Mouse (Mus musculus) cerebellum, adult 2 months (tissue): ENCODE results near the gene Csf2. TPM values are rescaled to one million over a fixed set of nuclear protein-coding genes. Genes with fewer than 3 reads are reported as not detected.

Experiments used
- DNase-seq, 2 experiments: peaks; one replicate each; pipeline ENCODE4 v3.0.0; 2021
- H3K27ac ChIP-seq: fragments of 200-500 bp; 2 replicates; pipeline ENCODE4 v1.5.1; 2012; ENCODE audit warnings: low read length, control low read depth, inconsistent platforms; ENCODE audit not compliant: insufficient read depth
- H3K27me3 ChIP-seq: fragments of 200-500 bp; 2 replicates; pipeline ENCODE4 v1.6.1; 2012; ENCODE audit warnings: inconsistent platforms, mild to moderate bottlenecking, low read length, moderate library complexity; ENCODE audit not compliant: control insufficient read depth, insufficient read depth
- H3K4me1 ChIP-seq: fragments of 200-500 bp; 2 replicates; pipeline ENCODE4 v1.6.1; 2011; ENCODE audit warnings: low read length; ENCODE audit not compliant: control insufficient read depth, insufficient read depth
- H3K4me3 ChIP-seq: fragments of 200-500 bp; replicated peaks from 2 replicates; pipeline ENCODE3; 2011; ENCODE audit warnings: mild to moderate bottlenecking, low read depth, low read length, control low read depth; ENCODE audit not compliant: insufficient read depth
- CTCF ChIP-seq: fragments of 200-500 bp; IDR thresholded peaks from 2 replicates; pipeline ENCODE4 v1.5.1; 2011; ENCODE audit warnings: low read depth, mild to moderate bottlenecking, control low read depth, low read length, moderate library complexity, borderline replicate concordance; ENCODE audit not compliant: insufficient read depth
- POLR2A ChIP-seq: fragments of 200-500 bp; IDR thresholded peaks from 2 replicates; pipeline ENCODE4 v1.6.1; 2011; ENCODE audit warnings: low read length, control low read depth, borderline replicate concordance; ENCODE audit not compliant: insufficient read depth
- WGBS: fragments of 180-500 bp; shearing (Covaris S2); methylation state at CpG from one replicate; pipeline ENCODE4 v1.1.7; 2018; 5-methylcytosine and 5-hydroxymethylcytosine counted together
- polyA plus RNA-seq: library from polyadenylated mRNA; depleted of rRNA; stranded (reverse); fragments of >200 nt; gene quantifications from 2 replicates; pipeline ENCODE4 v1.2.3, GENCODE M21; 2012

Csf2 gene
- polyA plus RNA-seq, 1 experiment, result not detected

DNA sequence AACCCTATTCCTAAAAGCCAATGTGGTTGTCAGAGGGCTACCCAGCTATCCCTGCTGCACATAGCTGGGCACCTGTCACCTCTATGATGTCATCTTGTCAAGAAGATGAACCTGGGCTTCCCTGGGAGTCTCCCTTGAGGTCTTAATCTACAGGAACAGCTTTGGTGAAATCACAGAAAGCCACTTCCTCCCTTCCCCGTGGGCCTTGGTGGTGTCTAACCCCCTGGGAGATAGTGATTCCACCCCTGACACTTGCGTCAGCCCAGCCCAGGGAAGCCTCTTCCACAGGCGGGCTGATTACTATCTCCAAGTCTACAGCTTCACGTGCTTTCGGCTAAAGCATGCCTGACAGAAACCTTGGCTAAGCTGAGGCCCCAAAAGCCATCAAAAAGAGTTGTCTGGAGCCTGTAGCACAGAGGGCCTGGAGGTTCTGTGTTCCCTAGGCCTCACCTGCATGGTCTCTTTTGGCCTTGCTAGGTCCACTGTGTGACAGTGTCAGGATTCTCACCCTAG lies 22.0 kb upstream of the Csf2 start:
- WGBS, result 88% methylated on average over 5 of the region's 5 CpGs
- H3K27me3 ChIP-seq, result no peaks in the 10 kb centered on the region
- no peak for DNase-seq
- no peak for TF ChIP-seq POLR2A
- TF ChIP-seq CTCF, result no peak
- no peak overlapping the region for H3K4me3 ChIP-seq
- H3K27ac ChIP-seq, result no peak overlapping the region
- H3K4me1 ChIP-seq, result no peaks in the 10 kb centered on the region

DNA sequence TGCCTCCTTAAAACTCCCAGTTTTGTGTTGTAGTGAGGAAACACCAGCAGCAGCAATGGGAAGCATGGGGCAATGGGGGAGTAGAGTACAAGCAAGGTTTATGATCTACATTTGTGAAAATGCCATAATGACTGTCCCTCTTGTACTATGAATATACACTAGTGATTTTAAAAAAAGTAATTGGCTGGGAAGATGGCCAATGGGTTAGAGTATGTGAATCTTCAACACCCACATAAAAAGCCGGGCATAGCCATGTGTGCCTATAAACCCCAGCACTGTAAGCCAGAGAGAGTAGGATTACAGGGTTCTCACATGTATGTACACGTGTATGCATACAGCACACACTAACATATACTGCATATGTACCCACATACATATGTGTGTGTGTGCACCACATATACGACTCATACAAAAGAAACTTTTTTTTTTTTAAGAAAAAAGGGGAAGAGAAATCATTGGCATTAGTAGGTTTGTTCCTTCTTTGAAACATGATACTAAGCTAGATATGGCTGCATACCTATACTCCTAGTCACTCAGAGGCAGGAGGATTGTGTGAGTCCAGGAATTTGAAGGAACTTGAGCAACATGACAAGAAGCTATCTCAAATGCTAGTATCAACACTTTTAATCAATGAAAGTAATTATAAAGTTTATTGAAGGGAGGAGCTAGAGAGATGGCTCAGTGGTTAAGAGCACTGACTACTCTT lies 19.9 kb upstream of the Csf2 start:
- Histone ChIP-seq H3K27me3 (no peaks in the 10 kb centered on the region), H3K4me1 (no peaks in the 10 kb centered on the region), H3K4me3 (no peak overlapping the region), H3K27ac (no peak overlapping the region)
- 88% methylated on average over 3 of the region's 3 CpGs for WGBS
- no peak for DNase-seq
- TF ChIP-seq POLR2A (no peak), CTCF (no peak)

DNA sequence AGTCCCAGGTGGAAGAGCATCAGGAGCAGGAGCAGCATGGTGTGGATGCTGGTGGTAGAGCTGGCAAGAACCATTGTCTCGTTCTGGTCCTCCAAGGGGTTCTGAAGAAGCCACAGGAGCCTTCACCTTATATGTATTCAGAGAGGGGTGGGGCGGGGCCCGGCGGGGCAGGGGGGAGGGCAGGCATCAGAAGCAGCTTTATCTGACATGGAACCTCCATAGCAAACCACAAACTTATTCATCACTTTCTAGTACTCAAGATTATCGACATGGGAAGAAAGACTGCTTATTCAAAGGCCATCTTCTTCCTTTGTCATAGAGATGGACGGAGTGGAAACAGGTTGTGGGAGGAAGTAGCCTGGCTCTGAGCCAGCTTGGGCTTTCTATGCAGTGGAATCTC lies 17.7 kb upstream of the Csf2 start, which contains the start of gene Il3:
TSS of gene Il3 (minus strand) at position 101 of the 400 bp plus-strand sequence.
- H3K4me1 ChIP-seq, result no peaks in the 10 kb centered on the region
- 85% methylated on average over 6 of the region's 6 CpGs for WGBS
- no peak within 1 kb of the TSS for H3K4me3 ChIP-seq
- H3K27ac ChIP-seq, result no peak within 1 kb of the TSS
- no peaks in the 10 kb centered on the region for H3K27me3 ChIP-seq
- no peak for TF ChIP-seq POLR2A
- TF ChIP-seq CTCF, result no peak
- no peak for DNase-seq

DNA sequence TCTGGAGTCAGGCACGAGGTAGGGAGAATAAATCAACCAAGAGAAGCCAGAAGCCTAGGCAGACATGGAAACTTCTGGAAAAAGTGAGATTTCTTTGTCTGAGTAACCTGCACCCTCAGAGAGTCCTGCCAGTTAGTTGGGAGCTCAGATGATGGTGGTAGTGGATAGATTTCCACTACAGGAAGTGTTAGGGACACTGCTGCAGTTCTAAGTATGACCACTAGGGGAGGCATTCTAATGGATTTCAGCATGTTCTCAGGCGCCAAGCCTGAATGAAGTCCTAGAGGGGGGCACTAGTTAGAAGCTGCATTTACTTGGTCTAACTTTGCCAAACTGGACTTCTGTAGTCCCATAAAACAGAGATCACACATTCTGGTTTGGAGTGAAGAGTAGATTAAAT lies 15.1 kb upstream of the Csf2 start:
- WGBS, result 51% methylated on average over 2 of the region's 2 CpGs
- Histone ChIP-seq H3K27ac (no peak overlapping the region), H3K4me1 (no peaks in the 10 kb centered on the region), H3K4me3 (no peak overlapping the region), H3K27me3 (no peaks in the 10 kb centered on the region)
- peak; percentile 48 to 55 for DNase-seq
- TF ChIP-seq POLR2A, result no peak
- peak; percentile 74 for TF ChIP-seq CTCF

DNA sequence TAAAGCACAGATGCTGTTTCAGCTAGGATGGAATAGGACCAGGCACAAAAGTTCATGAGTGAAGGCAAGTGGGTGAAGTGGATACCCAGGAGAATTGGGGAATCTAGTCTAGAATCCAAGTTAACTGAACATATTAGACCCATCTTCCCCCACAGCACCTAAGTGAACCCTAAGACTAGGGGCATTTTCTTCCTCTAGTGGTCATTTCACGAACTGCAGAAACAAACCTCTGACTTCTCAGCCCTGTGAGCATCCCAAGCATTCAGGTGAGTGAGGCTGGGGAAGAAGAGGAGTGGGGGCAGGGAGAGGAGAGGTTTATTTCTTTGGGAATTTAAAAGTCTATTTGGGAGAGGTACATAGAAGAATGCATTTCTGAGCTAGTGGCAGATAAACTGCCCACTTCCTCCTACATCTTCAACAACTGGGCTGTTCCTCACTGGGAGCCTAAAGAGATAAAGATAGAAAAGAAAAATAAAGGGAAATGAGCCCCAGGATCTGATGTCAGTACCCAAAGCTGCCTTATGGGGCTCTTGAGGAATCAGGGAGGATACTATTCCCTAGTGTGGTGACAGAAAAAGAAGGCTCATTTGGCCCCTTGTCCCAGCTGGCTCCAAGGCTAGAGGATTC lies 14.1 kb upstream of the Csf2 start:
- no peak overlapping the region for H3K4me3 ChIP-seq
- H3K27ac ChIP-seq, result no peak overlapping the region
- H3K4me1 ChIP-seq, result no peaks in the 10 kb centered on the region
- 21% methylated on average over 1 of the region's 1 CpGs for WGBS
- TF ChIP-seq POLR2A (no peak), CTCF (peak; percentile 12; the same call in 1 of the 2 replicates)
- DNase-seq, result no peak
- no peaks in the 10 kb centered on the region for H3K27me3 ChIP-seq

DNA sequence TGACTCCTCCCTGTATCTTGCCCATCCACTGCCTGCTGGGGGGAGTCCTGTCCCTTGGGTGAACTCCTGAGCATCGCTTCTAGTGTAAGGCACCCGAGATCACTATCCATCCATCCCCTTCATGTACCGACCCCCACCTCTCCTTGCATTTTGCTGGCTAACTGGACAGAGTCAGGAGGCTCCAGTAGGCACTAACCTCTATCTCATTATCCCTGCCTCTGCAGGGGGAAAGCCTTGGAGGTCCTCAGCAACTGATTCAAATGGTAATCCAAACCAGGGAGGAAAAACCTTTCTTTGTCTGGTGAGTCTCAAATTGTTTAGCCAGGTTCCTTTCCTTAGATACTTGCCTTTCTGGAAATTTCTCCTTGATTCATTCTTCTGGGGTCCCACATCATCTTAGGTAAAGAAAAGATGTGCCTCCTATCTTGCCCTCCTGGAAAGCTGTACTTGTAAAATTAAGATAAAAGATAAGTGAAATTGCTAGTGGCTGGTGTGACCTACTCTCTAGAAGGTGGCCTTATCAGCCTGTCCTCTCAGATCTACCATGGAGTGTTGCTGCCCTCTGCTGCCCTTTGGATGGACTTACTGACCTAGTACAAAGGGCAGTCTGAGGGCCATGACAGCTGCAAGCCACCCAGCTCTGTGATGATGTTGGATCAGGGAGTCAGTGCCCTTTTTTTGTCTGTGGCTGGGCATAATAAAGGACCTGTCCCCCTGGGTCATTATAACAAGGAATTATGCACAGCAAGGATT lies 7.3 kb upstream of the Csf2 start:
- WGBS, result 72% methylated on average over 3 of the region's 3 CpGs
- no peaks in the 10 kb centered on the region for H3K27me3 ChIP-seq
- H3K4me1 ChIP-seq, result no peaks in the 10 kb centered on the region
- DNase-seq, result peak; percentile 81 to 84
- no peak overlapping the region for H3K4me3 ChIP-seq
- H3K27ac ChIP-seq, result no peak overlapping the region
- TF ChIP-seq CTCF, result peak; percentile 96
- TF ChIP-seq POLR2A, result no peak

DNA sequence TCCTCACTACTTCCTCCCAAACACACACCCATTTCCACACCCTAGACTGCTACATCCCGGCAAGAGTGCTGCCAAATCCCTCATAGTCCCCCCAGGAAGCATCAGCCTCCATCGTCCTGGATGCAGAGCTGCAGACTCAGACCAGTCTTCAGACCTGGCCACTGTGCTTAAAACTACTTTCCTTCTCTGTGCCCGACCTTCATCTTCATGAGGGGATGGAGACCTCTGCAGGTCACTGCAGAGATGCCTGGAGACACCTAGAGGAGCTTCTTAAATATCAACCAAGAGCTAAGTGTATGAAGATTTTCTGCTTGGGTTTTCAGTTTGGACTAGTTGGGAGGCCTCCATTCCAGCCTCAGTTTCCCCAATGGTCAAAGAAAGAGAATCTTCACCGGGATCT lies 4.6 kb upstream of the Csf2 start:
- H3K4me3 ChIP-seq, result no peak overlapping the region
- H3K27me3 ChIP-seq, result no peaks in the 10 kb centered on the region
- WGBS, result 45% methylated on average over 4 of the region's 4 CpGs
- DNase-seq, result peak; percentile 27 to 36
- TF ChIP-seq POLR2A (no peak), CTCF (peak; percentile 62)
- no peaks in the 10 kb centered on the region for H3K4me1 ChIP-seq
- no peak overlapping the region for H3K27ac ChIP-seq

DNA sequence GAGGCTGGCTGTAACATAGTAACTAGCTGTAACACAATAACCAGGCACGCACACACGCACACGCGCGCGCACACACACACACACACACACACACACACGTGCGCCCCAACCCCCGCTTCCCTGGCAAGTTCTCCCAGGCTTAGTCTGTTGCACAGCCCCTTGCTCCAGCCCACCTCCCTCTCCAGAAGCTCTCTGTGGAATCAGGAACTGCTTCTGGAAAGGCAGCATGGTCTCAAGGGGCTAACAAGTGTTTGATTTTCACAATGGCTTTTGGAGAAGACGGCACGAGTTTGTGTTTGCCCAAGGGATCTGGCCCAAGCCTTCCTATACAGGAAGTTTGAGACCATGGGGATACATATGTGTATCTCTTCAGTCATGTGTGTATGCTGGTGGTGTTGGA lies 1.1 kb upstream of the Csf2 start:
- no peak overlapping the region for H3K4me3 ChIP-seq
- H3K4me1 ChIP-seq, result no peaks in the 10 kb centered on the region
- DNase-seq, result no peak
- H3K27ac ChIP-seq, result no peak overlapping the region
- WGBS, result 95% methylated on average over 11 of the region's 11 CpGs
- no peaks in the 10 kb centered on the region for H3K27me3 ChIP-seq
- TF ChIP-seq POLR2A (no peak), CTCF (no peak)
